8 mouse cellular contexts compared by ENCODE assay signal in genomic region chr6:115037103-115038094, GRCm38 (mm10). TPM values are rescaled to one million over a fixed set of nuclear protein-coding genes. Genes with fewer than 3 reads are reported as not detected.
DNase-seq lines count a peak whose midpoint lies in the region; ATAC-seq and TF ChIP-seq lines count a peak whose summit lies in the region.

Gene Tamm41, minus strand, starts transcription at chr6:115037876.

- H3K27me3 ChIP-seq in hindbrain, embryonic 16.5 days (replicated peaks; ENCODE audit: control insufficient read depth, insufficient read depth, low read length), result no peaks in the 10 kb centered on the region

- peak within 1 kb of the TSS; percentile 72 for H3K9ac ChIP-seq in hindbrain, embryonic 16.5 days (ENCODE audit: low read depth, low read length)

- 2% methylated on average over 51 of the region's 57 CpGs for WGBS in hindbrain, embryonic 16.5 days
- under 1% methylated on average over 54 of the region's 57 CpGs for WGBS in macrophage (ENCODE audit: missing documents)

- peak within 1 kb of the TSS; percentile 83 for H3K27ac ChIP-seq in gastrocnemius, adult 2 months
- peak within 1 kb of the TSS; percentile 5; the same call in 1 of the 2 replicates for H3K27ac ChIP-seq in hindbrain, embryonic 16.5 days (ENCODE audit: low read depth, low read length)
- no peak within 1 kb of the TSS for H3K27ac ChIP-seq in left cerebral cortex, adult 2 months
- no peak within 1 kb of the TSS for H3K27ac ChIP-seq in macrophage

- H3K4me3 ChIP-seq in gastrocnemius, adult 2 months, result peak within 1 kb of the TSS; percentile 87
- peak within 1 kb of the TSS; percentile 63 for H3K4me3 ChIP-seq in hindbrain, embryonic 16.5 days (ENCODE audit: low read length)
- peak within 1 kb of the TSS; percentile 87 for H3K4me3 ChIP-seq in left cerebral cortex, adult 2 months
- H3K4me3 ChIP-seq in macrophage (ENCODE audit: inconsistent target), result peak within 1 kb of the TSS; percentile 84

- H3K36me3 ChIP-seq in hindbrain, embryonic 16.5 days (ENCODE audit: control insufficient read depth, insufficient read depth, low read length), result peaks cover 4% of the 10 kb centered on the region
- peaks cover 8% of the 10 kb centered on the region; the same call in 1 of the 2 replicates for H3K36me3 ChIP-seq in macrophage (ENCODE audit: inconsistent target)

- H3K4me1 ChIP-seq in hindbrain, embryonic 16.5 days (ENCODE audit: control insufficient read depth, insufficient read depth, low read depth, low read length), result peaks cover 10% of the 10 kb centered on the region

- peak; percentile 88 for DNase-seq in adipocyte (ENCODE audit: low spot score)
- peak; percentile 91 for DNase-seq in gastrocnemius, adult 2 months
- DNase-seq in left cerebral cortex, adult 2 months (ENCODE audit: extremely low spot score in 1 of 2, low spot score in 2 of 2), result peak; percentile 88 to 91
- peak; percentile 78 for DNase-seq in retina, postnatal 7 days (ENCODE audit: low read depth, low spot score)
- DNase-seq in urinary bladder, adult 2 months (ENCODE audit: low spot score), result peak; percentile 73

- H3K79me2 ChIP-seq in macrophage (ENCODE audit: inconsistent target), result peaks cover 19% of the 10 kb centered on the region; the same call in 1 of the 2 replicates

- intact Hi-C loops in gastrocnemius, adult 2 months (cut with DNase I), result no loop called here
- intact Hi-C loops in left cerebral cortex, adult 2 months (cut with DNase I), result no loop called here

- TF ChIP-seq CTCF in gastrocnemius, adult 2 months (IDR thresholded peaks at IDR 0.05), result peak; percentile 95
- TF ChIP-seq CTCF in left cerebral cortex, adult 2 months (IDR thresholded peaks at IDR 0.05), result peak; percentile 95

- no peaks in the 10 kb centered on the region for H3K9me3 ChIP-seq in hindbrain, embryonic 16.5 days (ENCODE audit: control insufficient read depth, low read length)

- ATAC-seq in common myeloid progenitor, adult 5-6 weeks (replicated peaks; ENCODE audit: low read depth, poor library complexity, severe bottlenecking), result peak; percentile 97
- peak; percentile 95 for ATAC-seq in hindbrain, embryonic 16.5 days

- peak within 1 kb of the TSS; percentile 82 for H3K4me2 ChIP-seq in hindbrain, embryonic 16.5 days (ENCODE audit: low read length)

RNA-seq across cellular contexts. Expression of gene Tamm41, which starts in this region (rescaled TPM):
- 61.3 and 68.6 TPM in 2 replicates for total RNA-seq in common myeloid progenitor, adult 5-6 weeks (2017)
- total RNA-seq in gastrocnemius, adult 2 months (2021), result 1 to 10 TPM; 6.7 to 8.1 TPM
- 46.7 and 48.6 TPM in 2 replicates for polyA plus RNA-seq in hindbrain, embryonic 16.5 days (2015; fragmentation: Nextera tagmentation; extraction: Ambion mirVana)
- 10 to 100 TPM; 19.7 to 20.0 TPM for total RNA-seq in left cerebral cortex, adult 2 months (2021)
- total RNA-seq in macrophage (2018; cell fraction: chromatin; rRNA removed), result 10 to 100 TPM in 17 of 26 experiments, 1 to 10 TPM in 8, under 1 TPM in 1; 0.95 to 34.3 (median 14.1) TPM
- total RNA-seq in macrophage (2018; cell fraction: cytosol; rRNA removed), result 10 to 100 TPM in 7 of 26 experiments, 1 to 10 TPM in 19; 5.3 to 12.0 (median 8.5) TPM
- 10 to 100 TPM in 12 of 26 experiments, 1 to 10 TPM in 14; 3.0 to 27.3 (median 8.5) TPM for total RNA-seq in macrophage (2018; cell fraction: nucleus; rRNA removed)
- polyA plus RNA-seq in macrophage (2018), result 7.4 to 14.4 TPM (median 14.0 TPM) in 3 replicates
- 12.5 and 15.5 TPM in 2 replicates for polyA plus RNA-seq in urinary bladder, adult 2 months (2012; rRNA removed)

Comparison
In these comparisons a context has a peak if more than half of its experiments do, and no peak if none do; other contexts are left out.
1. H3K27ac ChIP-seq: peak in gastrocnemius, adult 2 months (single experiment) and hindbrain, embryonic 16.5 days (single experiment); none in left cerebral cortex, adult 2 months (single experiment) and macrophage (single experiment).
2. Peak in every context shown above with its lines, with median percentiles within 50 percentile points of each other: DNase-seq and H3K4me3 ChIP-seq.